Mouse (Mus musculus): ENCODE data around the gene Sugp1. TPM values are rescaled to one million over a fixed set of nuclear protein-coding genes. Genes with fewer than 3 reads are reported as not detected.

Gene Sugp1
- polyA plus RNA-seq, 1 experiment from 2014 or later, result 45.0 TPM

GRCm38 (mm10) chr8:70092786-70093185 lies 50.2 kb downstream of the Sugp1 start:
- no peaks in the 10 kb centered on the region for H3K9me3 ChIP-seq
- H3K27me3 ChIP-seq (ENCODE audit: insufficient read depth, poor library complexity, severe bottlenecking), result peaks cover 77% of the 10 kb centered on the region
- WGBS, result 46% methylated on average over 8 of the region's 8 CpGs

GRCm38 (mm10) chr8:70099276-70099675 lies 56.7 kb downstream of the Sugp1 start:
- 66% methylated on average over 8 of the region's 8 CpGs for WGBS
- no peak overlapping the region for H3K4me3 ChIP-seq
- no peak for DNase-seq (ENCODE audit: low spot score)
- no peak overlapping the region for H3K27ac ChIP-seq
- 0 out of 2 replicates have a peak, but pooled peaks cover 2% of the 10 kb centered on the region for H3K9me3 ChIP-seq
- H3K27me3 ChIP-seq (ENCODE audit: insufficient read depth, poor library complexity, severe bottlenecking), result peaks cover 32% of the 10 kb centered on the region
- no peaks in the 10 kb centered on the region for H3K36me3 ChIP-seq
- no peaks in the 10 kb centered on the region for H3K4me1 ChIP-seq

More at GRCm38 (mm10) chr8:70092786-70093185, 50.2 kb downstream of the Sugp1 start:
- no peak for DNase-seq (ENCODE audit: low spot score)
- Histone ChIP-seq H3K36me3 (no peaks in the 10 kb centered on the region), H3K4me1 (peaks cover 6% of the 10 kb centered on the region), H3K4me3 (no peak overlapping the region), H3K27ac (no peak overlapping the region)

- Histone ChIP-seq H3K36me3 (no peaks in the 10 kb centered on the region), H3K27ac (no peak overlapping the region), H3K4me3 (no peak overlapping the region), H3K4me1 (peaks cover 6% of the 10 kb centered on the region; the same call in 1 of the 2 replicates), H3K9me3 (0 out of 2 replicates have a peak, but pooled peaks cover 2% of the 10 kb centered on the region), H3K27me3 (ENCODE audit: insufficient read depth, poor library complexity, severe bottlenecking) (peaks cover 32% of the 10 kb centered on the region)
- DNase-seq (ENCODE audit: low spot score), result no peak
- WGBS, result 78% methylated on average over 8 of the region's 8 CpGs
These were observed 57.6 kb downstream of the Sugp1 start for GRCm38 (mm10) chr8:70100241-70100640.

- no peak for DNase-seq (ENCODE audit: low spot score)
- Histone ChIP-seq H3K36me3 (no peaks in the 10 kb centered on the region), H3K4me3 (no peak overlapping the region), H3K27me3 (ENCODE audit: insufficient read depth, poor library complexity, severe bottlenecking) (peaks cover 59% of the 10 kb centered on the region), H3K9me3 (no peaks in the 10 kb centered on the region), H3K4me1 (peaks cover 6% of the 10 kb centered on the region; the same call in 1 of the 2 replicates), H3K27ac (no peak overlapping the region)
- WGBS, result 20% methylated on average over 6 of the region's 6 CpGs
These were observed 61.9 kb downstream of the Sugp1 start for GRCm38 (mm10) chr8:70104506-70104905.

- peaks cover 6% of the 10 kb centered on the region; the same call in 1 of the 2 replicates for H3K4me1 ChIP-seq
- no peak overlapping the region for H3K27ac ChIP-seq
- no peaks in the 10 kb centered on the region for H3K9me3 ChIP-seq
- no peaks in the 10 kb centered on the region for H3K36me3 ChIP-seq
- no peak for DNase-seq (ENCODE audit: low spot score)
- no peak overlapping the region for H3K4me3 ChIP-seq
- peaks cover 62% of the 10 kb centered on the region for H3K27me3 ChIP-seq (ENCODE audit: insufficient read depth, poor library complexity, severe bottlenecking)
- 70% methylated on average over 7 of the region's 7 CpGs for WGBS
These were observed 62.3 kb downstream of the Sugp1 start for GRCm38 (mm10) chr8:70104922-70105321.

GRCm38 (mm10) chr8:70110451-70110850 lies 67.8 kb downstream of the Sugp1 start:
- WGBS, result 89% methylated on average over 2 of the region's 2 CpGs
- DNase-seq (ENCODE audit: low spot score), result no peak
- Histone ChIP-seq H3K9me3 (no peaks in the 10 kb centered on the region), H3K4me3 (no peak overlapping the region), H3K4me1 (peaks cover 8% of the 10 kb centered on the region), H3K36me3 (no peaks in the 10 kb centered on the region), H3K27me3 (ENCODE audit: insufficient read depth, poor library complexity, severe bottlenecking) (peaks cover 96% of the 10 kb centered on the region), H3K27ac (no peak overlapping the region)

- Histone ChIP-seq H3K9me3 (no peaks in the 10 kb centered on the region), H3K36me3 (no peaks in the 10 kb centered on the region), H3K4me1 (peaks cover 8% of the 10 kb centered on the region), H3K4me3 (no peak overlapping the region), H3K27ac (no peak overlapping the region), H3K27me3 (ENCODE audit: insufficient read depth, poor library complexity, severe bottlenecking) (peaks cover 99% of the 10 kb centered on the region)
- 43% methylated on average over 23 of the region's 23 CpGs for WGBS
- no peak for DNase-seq (ENCODE audit: low spot score)
These were observed 68.7 kb downstream of the Sugp1 start for GRCm38 (mm10) chr8:70111192-70111795.

GRCm38 (mm10) chr8:70112401-70113016 lies 69.9 kb downstream of the Sugp1 start:
- Histone ChIP-seq H3K27me3 (ENCODE audit: insufficient read depth, poor library complexity, severe bottlenecking) (peaks cover 99% of the 10 kb centered on the region), H3K27ac (no peak overlapping the region), H3K4me1 (peaks cover 8% of the 10 kb centered on the region), H3K36me3 (no peaks in the 10 kb centered on the region), H3K9me3 (no peaks in the 10 kb centered on the region), H3K4me3 (peak overlapping the region; percentile 12; the same call in 1 of the 2 replicates)
- DNase-seq (ENCODE audit: low spot score), result no peak
- 6% methylated on average over 43 of the region's 43 CpGs for WGBS

GRCm38 (mm10) chr8:70114488-70114887 lies 71.9 kb downstream of the Sugp1 start:
- 22% methylated on average over 6 of the region's 6 CpGs for WGBS
- no peak overlapping the region for H3K4me3 ChIP-seq
- peaks cover 8% of the 10 kb centered on the region for H3K4me1 ChIP-seq
- no peak overlapping the region for H3K27ac ChIP-seq
- no peak for DNase-seq (ENCODE audit: low spot score)
- no peaks in the 10 kb centered on the region for H3K9me3 ChIP-seq
- no peaks in the 10 kb centered on the region for H3K36me3 ChIP-seq
- H3K27me3 ChIP-seq (ENCODE audit: insufficient read depth, poor library complexity, severe bottlenecking), result peaks cover 99% of the 10 kb centered on the region

- H3K36me3 ChIP-seq, result no peaks in the 10 kb centered on the region
- H3K4me1 ChIP-seq, result peaks cover 8% of the 10 kb centered on the region
- H3K27me3 ChIP-seq (ENCODE audit: insufficient read depth, poor library complexity, severe bottlenecking), result peaks cover 99% of the 10 kb centered on the region
- DNase-seq (ENCODE audit: low spot score), result no peak
- H3K9me3 ChIP-seq, result no peaks in the 10 kb centered on the region
- H3K27ac ChIP-seq, result no peak overlapping the region
- no peak overlapping the region for H3K4me3 ChIP-seq
- WGBS, result 65% methylated on average over 13 of the region's 13 CpGs
These were observed 72.3 kb downstream of the Sugp1 start for GRCm38 (mm10) chr8:70114892-70115291.

- H3K27me3 ChIP-seq (ENCODE audit: insufficient read depth, poor library complexity, severe bottlenecking), result peaks cover 98% of the 10 kb centered on the region
- no peaks in the 10 kb centered on the region for H3K36me3 ChIP-seq
- no peak overlapping the region for H3K27ac ChIP-seq
- WGBS, result 8% methylated on average over 9 of the region's 9 CpGs
- peaks cover 9% of the 10 kb centered on the region for H3K4me1 ChIP-seq
- H3K4me3 ChIP-seq, result no peak overlapping the region
- no peaks in the 10 kb centered on the region for H3K9me3 ChIP-seq
- DNase-seq (ENCODE audit: low spot score), result no peak
These were observed 75.0 kb downstream of the Sugp1 start for GRCm38 (mm10) chr8:70117611-70118010.

GRCm38 (mm10) chr8:70118726-70119700 lies 76.4 kb downstream of the Sugp1 start:
- Histone ChIP-seq H3K27me3 (ENCODE audit: insufficient read depth, poor library complexity, severe bottlenecking) (peaks cover 93% of the 10 kb centered on the region), H3K27ac (no peak overlapping the region), H3K36me3 (no peaks in the 10 kb centered on the region), H3K4me1 (peaks cover 9% of the 10 kb centered on the region), H3K4me3 (no peak overlapping the region), H3K9me3 (no peaks in the 10 kb centered on the region)
- 18% methylated on average over 17 of the region's 17 CpGs for WGBS
- no peak for DNase-seq (ENCODE audit: low spot score)

GRCm38 (mm10) chr8:70120667-70121066 lies 78.1 kb downstream of the Sugp1 start, which contains the start of gene Ncan:
Ncan (minus strand) TSS chr8:70120873.
- no peaks in the 10 kb centered on the region for H3K9me3 ChIP-seq
- H3K27me3 ChIP-seq (ENCODE audit: insufficient read depth, poor library complexity, severe bottlenecking), result peaks cover 87% of the 10 kb centered on the region
- no peaks in the 10 kb centered on the region for H3K36me3 ChIP-seq
- H3K27ac ChIP-seq, result no peak within 1 kb of the TSS
- DNase-seq (ENCODE audit: low spot score), result peak; percentile 84
- H3K4me1 ChIP-seq, result peaks cover 9% of the 10 kb centered on the region
- 2% methylated on average over 19 of the region's 19 CpGs for WGBS
- H3K4me3 ChIP-seq, result peak within 1 kb of the TSS; percentile 42

Measured in heart, embryonic 10.5 days (tissue).